Comparison of ENCODE assay signal across 23 mouse cellular contexts in genomic region chr10:39140843-39141242, GRCm38 (mm10). TPM values are rescaled to one million over a fixed set of nuclear protein-coding genes. Genes with fewer than 3 reads are reported as not detected.
"Had no signal": no experiment of that assay in that cellular context is flagged by ENCODE, and none has a peak within 500 bp of the region (broad histone marks: within the 10 kb centered on the region; RNA-seq: fewer than 3 reads in every experiment).

No protein-coding gene starts in this region.

- H3K9me3 ChIP-seq: limb, embryonic 10.5 days; limb, embryonic 13.5 days; liver, embryonic 13.5 days; midbrain, embryonic 12.5 days; neural tube, embryonic 13.5 days had no signal

- H3K27ac ChIP-seq: kidney, postnatal 0 days; layer of hippocampus, adult 2 months; limb, embryonic 10.5 days; limb, embryonic 13.5 days; liver, embryonic 13.5 days; midbrain, embryonic 12.5 days; neural tube, embryonic 13.5 days had no signal

- H3K4me2 ChIP-seq: limb, embryonic 13.5 days; liver, embryonic 13.5 days; midbrain, embryonic 12.5 days; neural tube, embryonic 13.5 days had no signal

- H3K27me3 ChIP-seq: limb, embryonic 13.5 days; liver, embryonic 13.5 days; midbrain, embryonic 12.5 days; neural tube, embryonic 13.5 days had no signal

- H3K4me1 ChIP-seq: limb, embryonic 10.5 days; limb, embryonic 13.5 days had no signal

- DNase-seq: kidney, adult 8-10 months; kidney, postnatal 25 days; layer of hippocampus, adult 9-11 months; liver, embryonic 13.5 days; lung, adult 2 months; lung, postnatal 14 days; lung, postnatal 4 days; thymus, adult 2 months; thymus, postnatal 14 days; thymus, postnatal 4 days had no signal

- ATAC-seq: midbrain, embryonic 16.5 days had no signal

- H3K9ac ChIP-seq: limb, embryonic 13.5 days; liver, embryonic 13.5 days; midbrain, embryonic 12.5 days; neural tube, embryonic 13.5 days had no signal

- H3K4me3 ChIP-seq: layer of hippocampus, adult 2 months; limb, embryonic 10.5 days; limb, embryonic 13.5 days; liver, embryonic 13.5 days; midbrain, embryonic 12.5 days; myocyte; neural tube, embryonic 13.5 days had no signal

RNA-seq across cellular contexts. Expression of gene Fam229b, which starts 7.1 kb away (rescaled TPM):
- total RNA-seq: megakaryocyte-erythroid progenitor cell, adult 5-6 weeks had no signal

RNA-seq across cellular contexts. Expression of gene Ccn6, which starts 22.8 kb away (rescaled TPM):
- total RNA-seq: megakaryocyte progenitor cell, adult 5-6 weeks; megakaryocyte-erythroid progenitor cell, adult 5-6 weeks; monocyte, adult 5-6 weeks had no signal
- polyA plus RNA-seq: large intestine, adult 2 months; liver, embryonic 16.5 days; myocyte; thymus, adult 2 months had no signal
